Mouse (Mus musculus): Measurements from ENCODE around the gene Bivm. TPM values are rescaled to one million over a fixed set of nuclear protein-coding genes. Genes with fewer than 3 reads are reported as not detected.
A peak's percentile ranks its signal among the peaks of the same experiment; 100 is the strongest.

Gene Bivm
- 0.72 and 1.3 TPM in 2 replicates for total RNA-seq (2015; ENCODE audit: low replicate concordance)
- 0.64 TPM in 1 of 2 replicates, not detected in the other for total RNA-seq (2017; ENCODE audit: low replicate concordance)

DNA sequence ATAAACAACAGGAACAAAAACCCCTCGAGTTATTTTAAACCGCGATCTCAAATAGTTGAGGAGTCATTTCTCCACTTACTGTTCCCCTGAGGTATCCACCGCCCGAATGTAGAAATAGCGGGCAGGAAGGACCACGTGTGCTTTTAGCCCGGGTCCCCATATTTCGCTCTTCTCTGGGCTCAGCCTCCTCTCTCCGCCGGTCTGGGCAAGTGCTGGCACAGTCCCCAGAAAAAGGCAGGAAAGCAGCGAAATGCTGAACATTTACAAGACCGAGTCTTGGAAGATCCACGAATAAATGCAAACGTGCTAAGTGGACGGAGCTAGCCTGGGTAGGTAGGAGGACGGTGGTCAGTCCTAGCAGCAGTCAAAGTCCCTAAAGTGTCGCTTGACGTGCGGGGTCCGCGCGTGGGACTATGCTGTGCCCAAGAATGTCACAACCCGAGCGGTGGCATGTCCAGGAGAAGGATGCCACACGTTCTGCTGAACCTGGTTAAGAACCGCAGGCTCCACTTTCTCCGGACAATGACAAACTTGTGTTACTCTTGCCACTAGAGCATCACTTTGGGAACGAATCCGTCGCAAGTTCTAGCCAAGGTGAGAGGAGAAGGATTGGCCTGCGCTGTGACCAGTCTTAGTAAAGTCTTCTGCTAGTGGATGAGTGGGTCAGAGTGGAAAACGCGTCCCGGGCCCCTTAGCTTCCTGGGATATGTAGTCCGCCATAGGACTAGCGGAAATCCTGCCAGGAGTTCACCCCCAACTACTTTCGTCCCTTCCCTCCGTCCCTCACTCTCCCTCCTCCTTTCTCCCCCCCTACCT is at the start of gene Bivm, which contains the start of gene Kdelc1:
TSS of gene Bivm (plus strand) at position 719 of the 816 bp plus-strand sequence.
TSS of gene Kdelc1 (minus strand) at position 570 of the 816 bp plus-strand sequence.
- peak; percentile 75 for ATAC-seq (replicated peaks; ENCODE audit: low FRiP score, poor library complexity, severe bottlenecking)

DNA sequence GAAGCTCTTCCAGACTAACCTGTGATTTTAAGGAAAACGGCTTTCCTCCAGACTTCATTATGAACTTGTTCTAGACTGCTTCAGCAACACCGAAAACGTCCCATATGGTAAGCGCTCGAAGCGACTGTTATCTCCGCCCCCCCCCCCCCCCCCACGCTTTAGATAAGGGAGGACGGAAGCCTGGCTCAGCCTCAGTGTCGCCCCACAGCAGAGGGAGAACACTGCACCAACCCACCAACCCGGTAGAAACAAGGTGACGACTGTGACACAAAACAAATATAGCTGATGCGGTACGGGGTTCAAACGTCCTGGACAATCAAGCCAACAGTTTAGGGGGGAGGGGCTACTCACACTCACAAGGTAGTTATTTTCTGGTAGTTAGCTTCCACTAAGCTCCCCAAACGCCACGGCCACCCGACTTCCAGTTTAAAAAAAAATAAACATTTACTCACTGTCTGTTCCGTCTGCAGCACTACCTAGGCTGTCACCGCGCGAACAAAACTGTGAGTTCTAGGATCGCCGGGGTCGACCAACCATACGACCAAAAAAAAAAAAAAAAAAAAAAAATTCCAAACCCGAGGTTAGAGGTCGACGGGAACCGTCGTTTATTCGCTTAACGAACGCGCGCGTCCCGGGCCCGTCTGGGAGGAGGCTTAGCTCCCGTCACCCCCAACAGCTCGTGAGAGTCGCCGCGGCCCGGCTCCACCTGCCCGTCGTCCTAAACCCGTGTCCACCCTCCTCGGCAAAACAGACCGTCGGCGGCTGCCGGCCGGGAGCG is 17.1 kb upstream of the Bivm start:
- peak; percentile 65 for ATAC-seq (replicated peaks; ENCODE audit: low FRiP score, poor library complexity, severe bottlenecking)

DNA sequence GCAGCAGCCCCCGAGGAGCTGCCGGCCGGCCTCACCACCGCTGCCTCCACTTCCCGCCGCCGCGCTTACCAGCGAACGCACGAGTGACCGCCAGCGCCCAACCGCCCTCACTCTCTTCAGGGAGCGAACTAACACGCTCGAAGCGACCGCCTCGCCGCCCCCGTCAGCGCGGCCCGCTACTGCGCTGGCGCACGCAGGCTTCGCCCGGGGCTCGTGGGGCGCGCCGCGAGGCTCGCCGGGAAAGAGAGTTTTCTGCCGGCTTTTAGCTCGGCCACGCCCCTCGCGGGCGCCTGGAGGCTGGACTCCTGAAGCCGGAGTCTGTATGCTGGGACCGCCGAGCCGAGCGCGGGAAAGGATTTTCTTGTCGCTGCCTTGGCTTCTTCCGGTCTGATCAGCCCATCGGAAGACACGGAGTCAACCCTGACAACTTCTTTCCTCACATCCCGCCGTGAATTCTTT is 16.5 kb upstream of the Bivm start, which contains the start of gene Tex30:
TSS of gene Tex30 (minus strand) at position 183 of the 459 bp plus-strand sequence.
- peak; percentile 97 for ATAC-seq (replicated peaks; ENCODE audit: low FRiP score, poor library complexity, severe bottlenecking)

DNA sequence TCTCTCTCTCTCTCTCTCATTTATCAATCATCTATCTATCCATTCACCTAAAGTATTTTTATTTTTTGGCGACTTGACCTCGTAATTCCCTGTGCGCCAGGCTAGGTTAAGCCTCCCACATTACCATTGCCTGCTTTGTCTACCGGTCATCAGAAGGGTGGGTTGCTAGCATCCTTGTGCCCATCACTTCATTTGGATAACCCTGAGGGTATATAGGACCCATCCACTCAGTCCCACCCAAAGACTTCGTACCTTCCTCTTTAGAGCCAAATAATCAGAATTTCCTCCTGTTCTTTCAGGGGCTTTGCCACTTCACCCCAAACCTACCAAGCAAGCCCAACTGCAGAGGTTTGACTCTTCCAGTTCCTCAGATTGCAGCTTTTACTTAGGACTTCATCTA is 15.8 kb upstream of the Bivm start:
- ATAC-seq (replicated peaks; ENCODE audit: low FRiP score, poor library complexity, severe bottlenecking): no peak

DNA sequence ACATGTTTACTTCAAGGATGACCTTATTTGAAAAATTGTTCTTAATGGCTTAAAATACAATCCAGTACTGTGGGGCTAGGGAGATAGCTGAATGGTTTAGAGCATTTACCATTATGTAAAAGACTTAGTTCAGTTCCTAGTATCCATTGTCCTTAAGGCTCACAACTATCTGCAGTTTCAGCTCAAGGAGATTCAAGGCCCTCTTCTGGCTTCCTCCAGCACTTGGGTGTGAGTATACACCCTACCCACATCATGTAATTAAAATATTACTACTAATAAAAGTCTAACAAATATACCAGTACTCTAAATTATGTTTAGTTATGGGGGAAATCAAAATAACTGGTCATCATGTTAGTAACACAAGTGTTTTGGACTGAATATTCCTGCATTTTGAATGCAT is 1.2 kb upstream of the Bivm start:
- no peak for ATAC-seq (replicated peaks; ENCODE audit: low FRiP score, poor library complexity, severe bottlenecking)

DNA sequence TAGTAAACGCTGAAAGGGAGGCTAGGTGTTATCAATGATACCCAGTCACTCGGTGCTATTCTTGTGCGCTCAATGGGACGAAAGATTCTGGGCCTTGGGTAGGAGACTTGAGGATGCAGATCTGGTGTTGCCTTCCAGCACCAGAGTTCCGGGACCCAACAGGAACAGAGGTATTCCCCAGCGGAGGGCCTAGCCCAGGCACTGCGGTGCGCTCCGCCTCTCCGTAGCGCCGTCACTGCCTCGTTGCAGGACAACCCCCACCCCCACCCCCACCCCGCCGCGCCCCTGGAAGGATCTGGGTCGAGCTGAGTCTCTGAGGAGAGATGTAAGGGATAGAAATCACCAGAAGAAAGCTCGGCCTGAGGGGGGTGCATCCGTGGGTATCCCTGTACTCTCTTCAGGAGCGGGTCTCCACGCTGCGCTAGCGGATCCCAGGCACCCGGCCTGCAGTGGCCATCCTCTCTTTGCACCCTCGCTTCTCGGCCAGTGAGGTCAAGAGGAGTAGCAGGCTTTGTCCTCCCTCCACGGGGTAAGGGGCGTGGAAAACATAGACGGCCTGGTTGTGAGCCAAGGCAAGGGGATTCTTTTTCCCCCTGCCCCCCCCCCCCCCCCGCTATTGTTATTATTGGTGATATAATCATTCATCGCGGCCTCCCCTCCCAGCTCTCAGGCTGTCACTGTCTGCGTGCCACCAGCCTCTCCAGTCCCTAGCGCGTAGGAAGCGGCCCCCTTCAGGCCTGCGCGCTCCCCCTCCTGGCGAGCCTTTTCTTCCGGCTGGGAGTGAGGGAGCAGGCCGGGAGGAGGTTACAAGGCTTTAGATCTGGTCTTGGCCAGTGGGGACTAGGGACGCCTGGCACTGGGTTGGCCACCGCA is 680 bp downstream of the Bivm start:
- peak; percentile 65 for ATAC-seq (replicated peaks; ENCODE audit: low FRiP score, poor library complexity, severe bottlenecking)

DNA sequence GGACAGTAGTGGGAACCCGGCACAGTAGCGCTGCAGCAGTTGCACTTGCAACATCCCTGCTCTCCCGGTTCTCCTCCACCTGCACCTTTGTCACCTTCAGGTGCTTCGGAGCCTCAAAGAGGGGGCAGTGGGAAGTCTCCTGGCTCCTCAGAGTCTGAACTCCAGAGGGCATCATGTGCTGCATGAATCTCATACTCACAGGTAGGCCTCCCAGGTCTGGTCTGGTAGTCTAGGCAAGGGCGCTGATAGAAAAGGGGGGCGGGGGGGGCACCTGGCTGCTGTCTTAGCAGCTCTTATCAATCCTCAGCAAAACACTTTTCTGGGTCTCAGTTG is 1.3 kb downstream of the Bivm start:
- ATAC-seq (replicated peaks; ENCODE audit: low FRiP score, poor library complexity, severe bottlenecking): no peak

DNA sequence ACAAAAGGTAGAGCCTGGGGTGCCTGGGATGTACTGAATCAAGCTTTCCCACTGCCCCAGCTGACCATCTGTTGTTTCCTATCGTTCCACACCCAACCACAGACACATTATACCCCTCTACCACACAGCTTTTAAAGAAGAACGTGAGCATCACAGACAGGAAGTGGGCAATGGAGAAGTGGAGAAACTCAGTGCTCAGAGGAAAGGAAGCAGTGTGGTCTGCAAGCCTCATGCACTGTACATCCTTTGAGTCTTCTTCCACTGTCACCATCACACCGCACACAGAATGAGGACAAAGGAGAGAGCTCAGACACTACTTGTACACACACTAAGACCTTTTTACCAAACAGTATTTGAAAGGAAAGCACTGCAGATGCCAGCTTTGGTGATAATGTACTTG is 3.5 kb downstream of the Bivm start:
- no peak for ATAC-seq (replicated peaks; ENCODE audit: low FRiP score, poor library complexity, severe bottlenecking)

DNA sequence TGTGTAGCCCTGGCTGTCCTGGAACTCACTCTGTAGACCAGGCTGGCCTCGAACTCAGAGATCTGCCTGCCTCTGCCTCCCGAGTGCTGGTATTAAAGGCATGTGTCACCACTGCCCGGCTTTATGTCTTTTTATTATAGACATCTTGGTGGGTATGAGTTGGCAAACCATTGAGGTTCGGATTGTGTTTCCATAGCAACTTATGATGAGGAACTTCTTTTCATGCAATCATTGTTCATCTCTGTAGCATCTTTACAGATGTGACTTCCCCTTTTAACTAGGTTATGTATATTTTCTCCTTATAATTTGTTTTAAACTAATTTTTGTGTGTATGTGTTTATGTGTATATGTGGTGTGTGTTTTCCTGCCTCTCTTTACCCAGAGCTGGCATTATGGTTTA is 6.8 kb downstream of the Bivm start:
- ATAC-seq (replicated peaks; ENCODE audit: low FRiP score, poor library complexity, severe bottlenecking): no peak

DNA sequence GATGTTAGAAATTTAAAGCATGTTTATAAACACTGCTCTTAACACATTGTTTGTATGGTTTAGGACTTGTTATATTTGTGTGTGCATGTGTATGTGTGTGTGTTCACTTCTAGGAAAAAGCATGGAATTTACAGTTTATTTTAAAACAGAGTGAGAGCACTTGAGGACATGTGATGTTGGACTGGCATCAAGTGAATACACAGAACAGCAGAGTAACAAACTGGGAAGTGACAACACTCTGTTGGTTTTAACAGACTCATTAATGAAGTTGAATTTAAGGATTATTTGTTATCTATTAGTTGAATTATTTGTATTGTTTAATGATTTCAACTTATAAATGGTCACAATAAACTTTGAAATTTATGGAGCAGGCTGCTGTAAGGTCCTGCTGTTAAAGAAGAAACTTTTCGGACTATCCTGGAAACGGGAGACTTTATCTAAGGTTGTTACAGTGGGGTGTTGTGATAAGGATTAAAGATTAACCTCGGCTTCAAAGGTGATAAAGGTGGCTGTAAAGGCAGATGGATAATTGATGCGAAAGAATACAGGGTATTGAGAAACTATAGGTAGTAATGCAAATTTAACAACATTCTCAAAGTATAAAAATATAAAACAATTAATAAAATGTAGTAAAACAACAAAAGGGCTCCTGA is 11.3 kb downstream of the Bivm start:
- no peak for ATAC-seq (replicated peaks; ENCODE audit: low FRiP score, poor library complexity, severe bottlenecking)

DNA sequence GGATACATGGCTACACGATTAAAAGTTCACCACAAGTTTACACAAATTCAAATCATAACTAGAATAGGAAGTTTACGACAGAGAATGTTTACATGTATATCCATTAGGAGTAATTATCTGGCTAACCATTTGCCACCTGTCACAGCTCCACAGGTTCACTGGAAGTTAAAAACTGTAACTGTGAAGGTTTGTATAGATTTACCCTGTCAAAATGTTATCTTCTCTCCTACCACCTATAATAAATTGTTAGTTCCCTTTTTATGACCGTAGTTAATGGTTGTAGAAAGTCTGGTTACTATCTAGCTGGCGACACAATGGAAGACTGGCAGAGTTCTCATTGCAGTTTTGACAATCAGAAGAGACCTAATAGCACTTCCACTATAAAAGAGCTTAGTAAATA is 21.5 kb downstream of the Bivm start:
- no peak for ATAC-seq (replicated peaks; ENCODE audit: low FRiP score, poor library complexity, severe bottlenecking)

DNA sequence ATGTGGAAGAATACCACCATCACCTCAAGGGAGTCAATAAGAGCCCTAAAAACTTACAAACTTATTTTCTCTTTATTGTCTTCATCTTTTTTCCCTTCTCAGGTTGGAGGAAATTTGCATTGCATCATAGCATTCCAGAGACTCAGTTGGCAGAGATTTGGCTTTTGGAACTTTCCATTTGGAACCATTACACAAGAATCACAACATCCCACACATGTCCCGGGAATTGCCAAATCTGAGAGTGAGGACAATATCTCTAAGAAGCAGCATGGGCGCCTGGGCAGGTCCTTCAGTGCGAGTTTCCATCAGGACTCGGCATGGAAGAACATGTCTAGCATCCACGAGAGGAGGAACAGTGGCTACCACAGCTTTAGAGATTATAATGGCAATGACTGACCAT is 24.0 kb downstream of the Bivm start:
- no peak for ATAC-seq (replicated peaks; ENCODE audit: low FRiP score, poor library complexity, severe bottlenecking)

DNA sequence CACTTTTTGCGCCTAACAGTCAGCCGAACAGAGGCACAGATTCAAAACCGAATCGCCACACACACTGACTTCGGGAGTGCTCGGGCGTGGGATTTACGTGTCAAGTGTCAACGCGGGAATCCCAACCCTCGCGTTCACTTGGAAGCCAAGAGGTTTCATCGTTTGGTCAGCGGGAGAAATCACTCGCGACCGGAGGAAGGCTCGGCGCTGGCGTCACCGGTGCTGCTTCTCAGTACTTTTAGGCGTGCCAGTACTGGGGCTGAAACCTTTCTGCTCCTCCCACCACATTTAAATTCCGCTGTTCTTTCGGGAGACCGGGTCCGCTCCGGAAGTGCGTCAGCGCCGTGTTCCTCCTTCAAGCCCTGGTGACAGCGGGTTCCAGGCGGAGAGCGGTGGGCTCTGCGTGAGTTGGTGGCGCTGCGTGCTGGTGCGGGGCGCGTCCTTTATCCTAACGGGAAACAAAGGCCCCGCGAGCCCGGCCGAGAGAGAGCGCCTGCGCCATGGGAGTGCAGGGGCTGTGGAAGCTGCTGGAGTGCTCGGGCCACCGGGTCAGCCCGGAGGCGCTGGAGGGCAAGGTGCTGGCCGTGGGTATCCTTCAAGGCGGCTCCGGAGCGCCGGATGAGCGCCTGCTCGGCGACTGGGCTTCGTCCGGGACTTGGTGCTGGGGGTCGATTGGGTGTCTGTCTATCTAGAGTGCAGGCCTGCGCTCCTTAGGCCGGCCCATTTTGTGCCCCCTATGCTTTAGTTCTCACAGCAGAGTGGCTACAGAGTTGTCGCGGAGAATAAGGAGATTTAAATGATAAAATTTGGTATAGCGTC is 29.0 kb downstream of the Bivm start, which contains the start of gene Ercc5:
TSS of gene Ercc5 (plus strand) at position 182 of the 819 bp plus-strand sequence.
- peak; percentile 94 for ATAC-seq (replicated peaks; ENCODE audit: low FRiP score, poor library complexity, severe bottlenecking)

DNA sequence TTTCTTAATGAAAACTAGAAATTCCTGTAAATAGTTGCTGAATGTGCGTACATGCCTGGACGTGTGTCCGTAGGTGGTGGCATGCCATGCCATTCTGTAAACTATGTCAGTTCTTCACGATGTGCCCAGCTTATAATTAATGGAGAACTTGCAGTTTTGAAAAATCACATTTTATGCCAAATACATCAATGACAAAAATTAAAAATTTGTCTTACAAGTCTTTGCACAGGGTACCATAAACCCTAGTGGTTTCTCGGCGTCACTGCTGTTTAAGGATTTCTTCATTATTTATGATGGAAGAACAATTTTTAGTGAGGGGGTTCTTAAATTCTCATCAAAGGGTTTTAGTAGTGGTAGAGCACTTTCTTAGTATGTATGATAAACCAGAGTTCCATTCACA is 29.9 kb downstream of the Bivm start:
- ATAC-seq (replicated peaks; ENCODE audit: low FRiP score, poor library complexity, severe bottlenecking): no peak

DNA sequence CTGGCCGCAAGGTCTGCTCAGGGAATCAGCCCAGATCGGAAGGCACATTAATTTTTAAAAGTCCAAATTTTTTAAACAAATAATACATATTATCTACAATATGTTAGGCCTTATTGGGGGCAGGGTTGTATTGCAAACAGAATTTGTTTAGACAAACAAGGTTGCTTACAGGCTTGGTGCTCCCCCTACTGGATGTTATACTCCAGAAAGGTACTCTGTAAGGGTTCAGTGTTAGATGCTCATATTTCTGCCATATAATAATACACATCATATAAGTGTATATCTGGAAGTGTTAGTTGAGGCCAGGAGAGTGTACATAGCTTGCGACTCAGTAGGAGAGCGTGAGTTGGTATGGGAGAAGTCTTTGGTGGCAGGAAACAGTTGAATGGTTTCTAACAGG is 36.5 kb downstream of the Bivm start:
- ATAC-seq (replicated peaks; ENCODE audit: low FRiP score, poor library complexity, severe bottlenecking): no peak

DNA sequence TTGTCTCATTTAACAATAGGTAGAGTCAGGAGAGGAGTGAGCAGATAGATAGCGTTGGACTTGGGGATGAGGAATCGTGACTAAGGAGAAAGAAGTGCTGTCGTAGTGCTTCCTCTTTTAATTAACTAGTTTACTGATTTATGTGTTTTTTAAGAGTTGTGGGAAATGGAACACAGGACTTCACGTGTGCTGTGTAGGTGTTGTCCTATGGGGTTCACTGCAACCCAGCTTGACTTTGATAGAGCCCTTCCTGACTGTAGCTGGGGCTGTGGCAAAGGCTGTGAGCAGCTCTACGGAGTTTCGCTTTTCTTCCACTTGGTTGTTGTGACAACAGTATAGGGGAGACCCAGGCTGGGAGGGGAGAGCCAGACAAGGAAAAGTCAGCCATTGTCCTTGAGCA is 39.6 kb downstream of the Bivm start:
- ATAC-seq (replicated peaks; ENCODE audit: low FRiP score, poor library complexity, severe bottlenecking): no peak

DNA sequence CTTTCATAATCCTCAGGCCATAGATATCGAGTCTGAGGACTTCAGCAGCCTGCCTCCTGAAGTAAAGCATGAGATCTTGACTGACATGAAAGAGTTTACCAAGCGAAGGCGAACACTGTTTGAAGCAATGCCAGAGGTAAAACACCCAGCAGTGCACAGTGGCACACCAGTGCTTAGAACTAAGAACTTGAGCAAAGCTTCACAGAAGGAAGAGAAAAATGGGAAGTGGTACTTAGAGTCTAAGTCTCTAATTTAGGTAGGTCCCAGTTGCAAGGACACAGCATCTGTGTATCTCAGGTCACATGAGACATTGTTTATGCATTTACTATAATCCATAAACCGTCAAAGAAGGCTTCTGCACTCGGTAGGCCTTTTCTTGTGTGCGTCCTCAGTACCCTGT is 43.1 kb downstream of the Bivm start:
- no peak for ATAC-seq (replicated peaks; ENCODE audit: low FRiP score, poor library complexity, severe bottlenecking)

DNA sequence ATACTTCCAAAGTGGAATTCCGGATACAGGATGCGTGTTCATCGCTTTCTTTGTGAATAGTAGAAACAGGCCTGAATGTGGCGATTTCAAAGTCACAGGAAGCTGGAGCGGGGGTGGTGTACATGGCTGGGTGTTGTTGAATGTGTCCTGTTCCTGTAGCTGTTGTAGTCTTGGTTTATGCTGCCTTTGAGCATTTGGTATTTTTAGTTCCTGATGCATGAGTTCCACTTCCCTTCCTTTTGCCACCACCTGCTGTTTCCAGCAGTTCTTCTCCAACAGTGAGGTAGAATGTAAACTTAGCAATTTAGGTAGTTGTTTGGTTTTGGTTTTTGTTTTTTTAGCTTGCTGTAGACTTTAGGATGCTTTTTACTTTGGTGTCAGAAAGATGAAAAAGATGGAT is 43.6 kb downstream of the Bivm start:
- no peak for ATAC-seq (replicated peaks; ENCODE audit: low FRiP score, poor library complexity, severe bottlenecking)

Data from erythroid progenitor cell, adult 5-6 weeks (primary cell).